7 mouse cellular contexts compared by ENCODE assay signal in genomic region chr2:13181899-13182298, GRCm38 (mm10).
DNase-seq lines count a peak whose midpoint lies in the region; ATAC-seq and TF ChIP-seq lines count a peak whose summit lies in the region.
"Not testable (repeated sequence)": the region's sequence is repeated elsewhere in the genome, so short reads cannot be mapped to it uniquely, and the experiment has no call there.

No protein-coding gene starts in this region.

- H3K9me3 ChIP-seq in G1E (replicated peaks); heart, embryonic 11.5 days (replicated peaks; ENCODE audit: control insufficient read depth, low read length); heart, embryonic 15.5 days (replicated peaks); intestine, embryonic 14.5 days (ENCODE audit: control insufficient read depth, low read length); liver, embryonic 11.5 days (ENCODE audit: control insufficient read depth, low read length); liver, embryonic 15.5 days (replicated peaks): not testable (repeated sequence)

- H3K27me3 ChIP-seq in G1E (ENCODE audit: insufficient read depth, low read length); heart, embryonic 11.5 days (ENCODE audit: control insufficient read depth, insufficient read depth, low read length); heart, embryonic 15.5 days; intestine, embryonic 14.5 days (replicated peaks; ENCODE audit: control insufficient read depth, insufficient read depth, low read length); liver, embryonic 11.5 days (replicated peaks; ENCODE audit: control insufficient read depth, insufficient read depth, low read length); liver, embryonic 15.5 days: not testable (repeated sequence)

- H3K4me3 ChIP-seq in G1E (ENCODE audit: low read depth, low read length); heart, embryonic 11.5 days (ENCODE audit: low read depth, low read length); heart, embryonic 15.5 days; intestine, embryonic 14.5 days (ENCODE audit: low read depth, low read length); liver, embryonic 11.5 days (ENCODE audit: low read depth, low read length); liver, embryonic 15.5 days (replicated peaks): not testable (repeated sequence)

- not testable (repeated sequence) for TF ChIP-seq CTCF in G1E (IDR thresholded peaks at IDR 0.05; ENCODE audit: low read depth, low read length)

- not testable (repeated sequence) for H3K36me3 ChIP-seq in G1E (replicated peaks); heart, embryonic 11.5 days (ENCODE audit: control insufficient read depth, insufficient read depth, low read length); heart, embryonic 15.5 days; intestine, embryonic 14.5 days (ENCODE audit: control insufficient read depth, insufficient read depth, low read length); liver, embryonic 11.5 days (ENCODE audit: control insufficient read depth, insufficient read depth, low read length); liver, embryonic 15.5 days (replicated peaks)

- DNase-seq in G1E (ENCODE audit: low spot score); intestine, embryonic 14.5 days (ENCODE audit: low spot score); liver, embryonic 11.5 days (ENCODE audit: low spot score): not testable (repeated sequence)

- H3K4me2 ChIP-seq in heart, embryonic 11.5 days; heart, embryonic 15.5 days; intestine, embryonic 14.5 days (ENCODE audit: low read length); liver, embryonic 11.5 days; liver, embryonic 15.5 days: not testable (repeated sequence)

- not testable (repeated sequence) for H3K27ac ChIP-seq in heart, embryonic 11.5 days (ENCODE audit: low read depth, low read length); heart, embryonic 15.5 days; intestine, embryonic 14.5 days (ENCODE audit: low read depth); liver, embryonic 11.5 days (ENCODE audit: low read depth, low read length); liver, embryonic 15.5 days (replicated peaks)

- H3K4me1 ChIP-seq in G1E (ENCODE audit: insufficient read depth, low read depth, low read length); heart, embryonic 11.5 days (ENCODE audit: control insufficient read depth, insufficient read depth, low read length); heart, embryonic 15.5 days (replicated peaks); intestine, embryonic 14.5 days (replicated peaks; ENCODE audit: control insufficient read depth, insufficient read depth, low read length); liver, embryonic 11.5 days (replicated peaks; ENCODE audit: control insufficient read depth, insufficient read depth, low read length): not testable (repeated sequence)
- H3K4me1 ChIP-seq in liver, embryonic 15.5 days (replicated peaks), result peaks cover 11% of the 10 kb centered on the region

- ATAC-seq in G1E (ENCODE audit: extremely low read depth, insufficient number of reproducible peaks, low FRiP score, poor library complexity, severe bottlenecking), result peak; percentile 91
- peak; percentile 91 for ATAC-seq in heart, embryonic 11.5 days (replicated peaks; ENCODE audit: insufficient number of reproducible peaks, low FRiP score, low TSS enrichment)
- peak; percentile 66 for ATAC-seq in heart, embryonic 15.5 days (replicated peaks; ENCODE audit: insufficient number of reproducible peaks, insufficient read depth, low FRiP score, low read depth)
- ATAC-seq in intestine, embryonic 14.5 days (replicated peaks; ENCODE audit: low FRiP score, low TSS enrichment, low read depth), result 0 out of 2 replicates have a peak, but pooled peaks have one; percentile 27
- peak; percentile 98 for ATAC-seq in liver, embryonic 11.5 days (replicated peaks; ENCODE audit: low FRiP score)
- ATAC-seq in liver, embryonic 15.5 days (ENCODE audit: insufficient read depth), result peak; percentile 88
- ATAC-seq in megakaryocyte, adult 5-6 weeks (ENCODE audit: poor library complexity, severe bottlenecking), result peak; percentile 30; the same call in 1 of the 2 replicates

- no CpG with 5 or more reads among the region's 3 CpGs for WGBS in heart, embryonic 11.5 days (ENCODE audit: insufficient replicate concordance)
- 0% methylated on average over 1 of the region's 3 CpGs for WGBS in heart, embryonic 15.5 days
- no CpG with 5 or more reads among the region's 3 CpGs for WGBS in intestine, embryonic 14.5 days
- WGBS in liver, embryonic 11.5 days, result no CpG with 5 or more reads among the region's 3 CpGs
- WGBS in liver, embryonic 15.5 days (ENCODE audit: insufficient replicate concordance), result no CpG with 5 or more reads among the region's 3 CpGs

- not testable (repeated sequence) for H3K9ac ChIP-seq in heart, embryonic 11.5 days (ENCODE audit: low read depth, low read length); heart, embryonic 15.5 days; intestine, embryonic 14.5 days (ENCODE audit: low read length); liver, embryonic 11.5 days (ENCODE audit: low read depth, low read length); liver, embryonic 15.5 days

Comparison
In these comparisons a context has a peak if more than half of its experiments do, and no peak if none do; other contexts are left out.
1. ATAC-seq: peak in every context shown above with its lines; median percentile 98 in liver, embryonic 11.5 days; 91 in G1E; 91 in heart, embryonic 11.5 days; 88 in liver, embryonic 15.5 days; 66 in heart, embryonic 15.5 days; 30 in megakaryocyte, adult 5-6 weeks; 27 in intestine, embryonic 14.5 days.